Mouse (Mus musculus) adrenal gland, adult (tissue): ENCODE measurements around the gene Nsmce4a.
"Not testable (repeated sequence)": the region's sequence is repeated elsewhere in the genome, so short reads cannot be mapped to it uniquely, and the experiment has no call there.

Experiments used
- DNase-seq, 2 experiments: peaks; one replicate each; pipeline ENCODE4 v3.0.0; 2022 to 2023; ENCODE audit warnings: low spot score in 1 of 2; ENCODE audit not compliant: inconsistent age in 2 of 2

Nsmce4a gene

DNA sequence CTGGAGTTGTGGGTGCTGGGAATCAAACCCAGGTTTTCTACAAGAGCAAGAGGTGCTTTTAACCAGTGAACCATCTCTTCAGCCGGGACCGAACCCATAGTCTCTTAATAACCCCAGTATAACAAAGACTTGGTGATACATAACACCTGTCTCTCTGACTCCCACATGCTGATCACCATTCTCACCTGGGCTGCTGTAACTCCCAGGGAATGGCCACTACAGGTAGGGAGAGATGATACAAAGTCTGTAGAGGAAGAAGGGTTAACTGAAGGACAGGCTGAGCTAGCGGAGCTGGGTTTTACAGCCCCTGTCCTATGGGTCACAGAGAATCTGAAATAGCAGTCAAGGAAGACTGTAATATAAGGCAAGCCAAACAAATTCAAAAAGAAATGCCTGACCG, 29.7 kb downstream of the Nsmce4a start:
- peak in 1 of 2 experiments; percentile 42 for DNase-seq

DNA sequence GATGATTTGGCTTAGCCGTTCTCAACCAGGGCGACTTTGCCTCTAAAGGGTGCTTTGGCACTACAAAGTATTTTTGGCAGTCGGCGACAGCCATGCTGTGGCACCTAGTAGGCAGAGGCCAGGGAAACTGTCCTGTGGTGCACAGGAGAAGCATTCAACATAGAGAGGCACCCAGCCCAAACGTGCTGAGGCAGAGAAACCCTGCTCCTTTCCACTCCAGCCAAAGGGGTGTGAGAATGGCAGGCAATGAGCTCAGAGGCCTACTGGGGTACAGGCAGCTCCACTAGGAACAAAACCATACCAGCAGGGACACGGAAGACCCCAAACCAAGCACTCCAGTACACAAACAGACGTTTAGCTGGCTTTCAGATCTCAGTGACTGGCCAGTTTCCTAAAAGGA, 32.7 kb downstream of the Nsmce4a start:
- DNase-seq: no peak

DNA sequence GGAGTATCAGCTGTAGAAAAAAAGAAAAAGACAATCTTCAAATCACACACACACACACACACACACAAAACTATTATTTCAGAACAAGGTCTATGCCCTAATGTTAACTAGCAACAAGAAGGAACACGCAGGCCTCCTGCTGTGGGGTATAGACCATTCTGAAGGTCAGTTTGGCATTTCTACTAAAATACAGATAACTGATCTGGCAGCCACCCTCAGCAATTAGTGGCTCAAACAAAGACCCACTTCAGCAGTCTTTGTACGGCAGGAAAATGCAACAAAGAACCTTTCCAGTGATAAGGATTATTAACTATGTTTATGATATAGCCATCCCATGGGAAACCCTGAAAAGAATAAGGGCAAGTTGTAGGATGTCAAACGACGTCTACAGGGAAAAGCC, 35.9 kb downstream of the Nsmce4a start:
- no peak for DNase-seq

DNA sequence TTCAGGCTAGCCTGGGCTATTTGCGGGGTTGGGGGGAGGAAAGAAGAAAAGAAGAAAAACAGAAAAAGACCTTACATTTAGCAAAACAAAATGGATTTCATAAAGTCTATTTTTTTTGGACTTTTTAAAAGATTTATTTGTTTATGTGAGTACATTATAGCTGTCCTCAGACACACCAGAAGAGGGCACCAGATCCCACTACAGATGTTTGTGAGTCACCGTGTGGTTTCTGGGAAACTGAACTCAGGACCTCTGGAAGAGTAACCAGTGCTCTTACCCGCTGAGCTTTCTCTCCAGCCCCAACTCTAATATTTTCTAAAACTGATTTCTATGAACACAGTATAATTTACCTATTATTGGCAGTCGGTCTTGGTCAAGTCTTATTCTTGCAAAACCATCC, 37.7 kb downstream of the Nsmce4a start:
- no peak for DNase-seq

DNA sequence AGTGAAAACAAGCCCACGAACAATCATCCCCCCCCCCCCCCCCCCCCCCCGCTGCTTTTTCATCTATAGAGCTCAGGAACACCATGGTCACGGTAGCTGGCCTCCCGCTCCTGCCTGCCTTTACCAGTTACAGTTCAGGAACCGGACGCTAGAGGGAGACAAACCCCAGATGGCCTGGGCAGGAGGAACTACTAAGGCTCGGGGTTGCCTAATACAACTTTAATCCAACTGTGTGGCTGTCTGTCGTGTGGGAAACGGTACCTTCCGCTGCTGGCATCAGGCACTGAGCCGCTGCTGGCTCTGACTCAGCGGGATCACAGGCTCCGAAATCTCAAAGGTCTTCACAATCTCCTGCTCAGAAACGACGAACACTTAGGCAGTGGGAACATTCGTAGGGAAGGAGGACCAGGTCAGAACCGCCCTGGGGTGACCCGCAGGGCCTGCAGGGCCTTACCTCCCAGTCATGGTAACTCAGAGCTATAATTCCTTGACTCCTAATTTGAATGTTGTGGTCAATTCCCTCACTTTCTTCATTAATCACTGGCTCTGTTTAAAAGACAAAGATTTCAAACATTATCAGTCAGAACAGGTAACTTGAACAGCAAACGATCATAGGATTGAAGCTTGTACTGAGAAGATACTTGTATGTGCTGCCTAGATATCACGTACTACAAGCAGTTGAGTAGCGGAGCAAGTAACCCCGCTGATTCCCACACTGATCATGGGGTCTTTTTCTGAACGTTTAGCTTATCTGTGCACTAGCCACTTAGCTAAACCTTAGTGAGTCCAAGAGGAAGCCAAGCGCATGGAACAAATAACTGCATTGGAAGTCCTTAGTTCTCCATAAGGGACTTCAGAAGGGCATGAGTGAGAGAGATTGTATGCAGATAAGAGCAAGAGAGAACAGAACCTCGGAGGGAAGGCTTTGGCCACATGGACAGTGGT, 39.3 kb downstream of the Nsmce4a start:
- peak; percentile 91 to 97 for DNase-seq

DNA sequence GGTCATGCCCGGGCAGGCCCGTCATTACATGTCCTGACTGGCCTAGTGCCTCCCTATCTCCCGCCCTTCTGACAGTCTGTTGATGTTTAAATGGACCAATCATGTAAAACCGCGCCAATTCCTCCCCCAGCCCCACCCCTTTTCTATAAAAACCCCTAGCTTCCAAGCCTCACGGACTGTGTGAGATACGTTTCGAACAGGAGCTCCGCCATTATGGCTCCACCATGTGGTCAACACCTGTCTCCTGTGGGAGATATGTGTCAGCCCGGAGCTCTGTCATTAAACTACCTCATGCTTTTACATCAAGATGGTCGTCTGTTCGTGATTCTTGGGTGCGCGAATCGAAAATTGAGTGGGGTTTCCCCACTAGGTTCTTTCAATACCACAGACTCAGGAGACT, 41.8 kb downstream of the Nsmce4a start:
- not testable (repeated sequence) for DNase-seq

DNA sequence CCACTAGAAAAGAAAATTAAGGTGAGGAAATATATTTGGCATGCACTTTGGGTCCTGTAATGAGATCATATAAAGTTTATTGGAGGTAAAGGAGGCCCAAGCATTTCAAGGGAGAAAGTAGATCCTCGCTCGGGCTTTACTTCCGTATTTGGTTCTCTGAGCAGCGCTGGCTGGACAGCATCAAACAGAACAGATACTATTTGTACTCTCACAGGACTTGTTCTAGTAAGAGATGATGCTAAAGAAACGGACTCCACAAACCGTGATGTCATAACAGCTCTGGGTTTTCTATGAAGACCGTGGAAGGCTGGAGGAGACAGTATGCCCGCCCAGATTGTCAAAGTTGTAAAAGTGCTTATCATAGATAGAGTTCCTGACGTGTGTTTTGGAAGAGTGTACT, 45.6 kb downstream of the Nsmce4a start:
- DNase-seq: no peak

DNA sequence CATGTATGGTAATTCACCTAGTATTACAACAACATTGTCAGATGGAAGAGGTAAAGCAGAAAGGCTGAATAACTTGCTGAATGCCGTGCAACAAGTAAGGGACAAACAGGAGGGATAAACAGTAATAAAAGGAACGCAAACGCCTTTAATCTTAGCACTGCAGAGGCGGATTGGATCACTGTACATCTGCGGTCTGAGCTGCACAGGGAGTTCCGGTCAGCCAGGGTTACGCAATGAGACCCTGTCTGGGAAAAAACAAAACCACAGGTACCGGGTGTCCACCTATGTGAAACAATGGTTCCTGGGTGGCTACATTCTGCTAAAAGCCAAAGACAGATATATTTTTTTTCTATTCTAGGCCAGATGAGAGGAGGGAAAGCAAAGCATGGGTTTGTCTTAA, 49.5 kb downstream of the Nsmce4a start:
- no peak for DNase-seq

DNA sequence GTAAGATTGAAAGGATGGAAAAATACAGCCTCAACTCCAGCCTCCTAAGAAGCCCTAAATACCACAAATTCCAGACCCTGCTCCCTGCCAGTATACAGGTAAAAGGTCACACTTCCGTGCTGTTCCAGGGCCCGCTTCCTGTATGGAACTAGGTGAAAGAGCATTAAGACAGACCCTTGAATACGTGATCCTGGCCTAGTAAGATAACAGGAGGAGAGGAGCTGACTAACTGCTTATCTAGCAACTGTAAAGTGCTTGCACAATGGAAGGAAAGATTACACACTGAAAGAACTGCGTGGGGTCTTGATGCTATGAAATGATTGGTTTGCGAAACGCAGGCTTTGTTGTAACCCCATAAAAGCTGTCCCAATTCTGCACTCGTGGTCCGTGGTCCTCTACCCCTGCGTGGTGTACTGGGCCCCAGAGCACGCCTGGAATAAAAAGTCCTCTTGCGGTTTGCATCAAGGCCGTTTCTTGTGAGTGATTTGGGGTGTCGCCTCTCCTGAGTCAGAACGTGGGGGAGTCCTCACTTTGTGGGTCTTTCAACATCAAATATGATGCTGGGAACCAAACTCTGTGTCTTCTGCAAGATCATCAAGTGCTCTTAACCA, 52.0 kb downstream of the Nsmce4a start:
- peak in 1 of 2 experiments; percentile 58 for DNase-seq

DNA sequence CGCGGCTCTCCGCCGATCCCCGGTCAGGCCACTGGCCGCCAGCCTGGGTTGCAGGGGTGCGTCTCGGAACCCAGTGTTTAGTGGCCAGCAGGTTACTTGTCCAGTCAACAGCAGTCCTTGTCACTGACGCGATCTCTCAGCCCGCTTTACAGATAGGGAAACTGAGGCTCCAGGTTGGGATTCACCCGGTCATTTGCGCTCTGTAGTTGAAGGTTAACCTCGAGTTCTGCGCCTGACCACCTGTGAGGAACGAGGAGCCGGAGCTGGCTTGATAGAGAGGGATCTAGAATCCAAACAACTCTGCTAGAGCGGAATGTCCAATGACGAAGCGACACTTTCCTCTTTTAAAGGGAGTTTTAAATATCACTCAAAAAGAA, 52.9 kb downstream of the Nsmce4a start, which contains the start of gene Ate1:
TSS of gene Ate1 (minus strand) at position 321 of the 377 bp plus-strand sequence.
- no peak for DNase-seq

DNA sequence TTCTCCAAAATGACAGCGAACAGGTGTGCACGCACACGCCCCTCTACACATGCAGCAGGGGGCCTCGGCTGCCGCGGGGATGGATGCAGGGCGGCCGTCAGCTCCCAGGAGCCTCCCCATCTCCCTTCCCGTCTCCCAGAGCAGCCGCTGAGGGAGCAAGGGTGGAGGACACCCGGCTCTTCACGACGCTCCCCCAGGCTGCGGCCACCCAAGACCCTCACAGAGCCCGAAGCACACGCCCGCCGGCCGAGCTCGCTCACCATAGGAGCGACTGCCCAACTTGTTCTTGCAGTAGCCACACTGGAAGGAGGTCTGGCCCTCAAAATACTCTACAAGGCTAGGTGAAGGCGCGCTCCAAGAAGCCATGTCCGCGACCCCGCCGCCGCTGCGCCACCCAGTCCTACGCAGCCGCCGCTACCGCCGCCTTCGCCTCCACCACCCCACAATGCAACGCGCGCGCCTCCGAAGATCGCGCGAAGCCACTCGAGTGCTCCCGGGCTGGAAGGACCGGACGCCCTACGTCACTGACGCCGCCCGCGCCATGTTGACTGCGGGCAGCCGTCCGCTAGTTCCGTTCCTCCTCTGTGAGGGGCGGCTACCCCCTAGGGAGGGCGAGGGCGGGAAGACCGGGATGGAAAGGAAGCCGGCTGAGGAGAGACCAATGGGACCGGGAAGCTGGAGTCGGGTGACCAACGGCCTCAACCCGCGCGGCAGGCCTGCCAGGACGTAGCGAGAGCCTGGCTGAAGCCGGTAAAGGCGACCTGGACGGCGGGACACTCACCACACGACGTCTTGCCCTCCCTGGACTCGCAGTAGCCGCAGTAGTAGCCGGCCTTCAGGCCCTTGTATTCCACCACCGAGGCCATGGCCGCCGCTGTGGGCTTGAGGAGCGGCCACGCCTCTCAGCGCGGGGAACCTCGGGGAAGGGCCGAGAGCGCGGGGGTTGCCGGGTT, 53.5 kb downstream of the Nsmce4a start:
- peak; percentile 99 for DNase-seq

DNA sequence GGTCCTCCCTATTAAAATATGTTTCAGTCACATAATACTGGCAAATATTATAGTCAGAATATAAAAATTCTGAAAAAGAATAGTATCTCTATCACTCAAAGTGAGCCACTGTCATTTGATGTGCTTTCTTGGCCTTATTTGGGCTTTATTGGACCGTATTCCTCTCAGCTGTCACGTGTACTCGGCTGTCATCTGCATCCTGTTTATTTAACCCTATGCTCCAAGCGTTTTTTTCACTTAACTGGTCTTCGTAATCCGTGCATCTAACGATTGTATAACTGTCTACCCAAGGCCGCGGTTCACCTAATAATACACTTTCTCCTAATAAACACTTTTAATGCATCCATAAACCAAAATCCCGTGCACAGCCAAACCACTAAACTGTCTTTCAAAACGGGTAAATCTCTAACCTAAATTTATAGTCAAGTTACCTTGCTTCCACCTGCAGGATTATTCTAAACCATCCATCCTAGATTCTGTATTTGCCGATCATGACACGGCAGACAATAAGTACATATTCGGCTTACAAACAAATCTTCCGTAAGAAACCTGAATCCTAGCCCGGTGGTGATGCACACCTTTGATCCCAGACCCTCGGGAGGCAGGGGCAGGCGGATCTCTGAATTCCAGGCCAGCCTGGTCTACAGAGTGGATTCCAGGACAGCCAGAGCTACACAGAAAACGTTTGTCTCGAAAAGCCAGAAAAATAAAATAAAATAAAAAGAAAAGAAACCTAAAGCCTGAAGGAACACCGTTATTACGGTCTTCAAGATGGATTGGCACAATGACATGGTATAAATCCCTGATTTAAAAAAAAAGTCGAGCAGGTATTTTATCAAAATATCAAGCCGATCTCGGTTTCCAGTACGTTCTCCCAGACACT, 54.5 kb downstream of the Nsmce4a start:
- peak in 1 of 2 experiments; percentile 51 for DNase-seq

DNA sequence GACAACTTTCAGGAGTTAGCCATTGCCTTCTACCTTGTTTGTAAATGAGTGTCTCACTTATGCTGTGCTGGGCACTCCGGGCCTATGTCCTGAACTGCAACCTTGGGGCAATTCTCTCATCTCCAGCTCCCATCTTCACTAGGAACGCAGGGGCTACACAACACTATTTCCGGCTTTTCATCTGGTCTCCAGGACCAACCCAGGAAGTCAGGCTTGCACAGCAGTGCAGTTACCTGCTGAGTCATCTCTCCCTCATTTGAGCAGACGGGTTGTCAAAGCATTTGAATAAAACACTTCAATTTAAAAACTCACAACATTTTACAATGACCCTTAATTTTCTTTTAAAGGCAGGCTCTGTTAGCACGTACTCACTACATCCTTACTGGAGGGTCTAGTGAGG, 62.7 kb downstream of the Nsmce4a start:
- no peak for DNase-seq

DNA sequence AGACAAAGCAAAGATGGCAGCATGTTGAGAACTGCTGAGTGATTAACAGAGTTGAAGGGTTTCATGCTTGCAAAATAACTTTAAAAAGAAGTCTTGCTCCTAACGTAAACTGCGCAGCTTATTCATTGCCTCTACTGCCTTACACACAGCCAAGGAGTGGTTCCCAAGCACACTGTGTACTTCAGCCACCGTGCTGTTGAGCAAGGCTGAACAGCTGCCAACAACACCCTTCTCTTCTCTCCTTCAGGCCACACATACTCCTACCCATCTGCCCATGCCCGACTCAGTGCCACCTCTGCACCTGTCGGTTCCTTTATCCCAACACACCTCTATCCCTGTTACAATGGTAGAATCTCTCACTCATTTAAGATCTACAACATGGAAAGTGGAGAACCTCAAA, 69.9 kb downstream of the Nsmce4a start:
- DNase-seq: no peak

DNA sequence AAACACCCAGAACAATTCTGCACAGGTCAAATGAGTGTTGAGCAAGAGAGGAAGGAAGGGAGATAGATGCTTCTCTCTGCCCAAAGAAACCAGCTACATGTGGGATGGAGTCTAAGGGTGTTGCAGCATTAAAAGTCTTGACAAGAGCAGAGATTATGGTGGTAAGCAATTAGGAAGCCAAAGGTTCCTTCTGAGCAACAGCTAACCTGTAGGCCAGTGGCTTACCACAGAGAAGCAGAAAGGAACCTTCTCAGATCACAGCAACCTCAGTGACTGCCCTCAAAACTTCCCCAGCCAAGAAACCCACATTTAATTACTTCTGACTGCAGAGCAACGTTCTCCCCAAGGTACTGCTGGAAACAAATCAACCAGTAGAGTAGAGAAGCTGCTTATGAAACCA, 71.4 kb downstream of the Nsmce4a start:
- DNase-seq: no peak

DNA sequence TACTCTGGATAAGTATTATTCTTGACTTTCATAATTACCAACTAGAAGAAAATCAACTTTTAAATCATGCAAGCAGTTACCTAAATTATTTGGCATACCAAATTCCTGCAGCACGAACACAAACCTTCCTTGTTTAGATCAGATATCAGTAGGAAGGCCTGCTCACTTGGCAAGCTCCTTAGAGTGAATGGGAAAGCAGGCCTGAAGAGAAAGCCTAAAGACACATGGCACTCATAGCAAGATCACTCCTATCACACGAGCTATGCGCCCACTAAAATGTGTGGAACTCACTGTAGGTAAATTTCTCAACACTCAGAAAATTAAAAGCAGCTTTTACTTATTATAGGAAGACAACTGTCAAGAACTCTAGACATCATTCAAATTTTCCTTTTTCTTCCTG, 79.6 kb downstream of the Nsmce4a start:
- no peak for DNase-seq

DNA sequence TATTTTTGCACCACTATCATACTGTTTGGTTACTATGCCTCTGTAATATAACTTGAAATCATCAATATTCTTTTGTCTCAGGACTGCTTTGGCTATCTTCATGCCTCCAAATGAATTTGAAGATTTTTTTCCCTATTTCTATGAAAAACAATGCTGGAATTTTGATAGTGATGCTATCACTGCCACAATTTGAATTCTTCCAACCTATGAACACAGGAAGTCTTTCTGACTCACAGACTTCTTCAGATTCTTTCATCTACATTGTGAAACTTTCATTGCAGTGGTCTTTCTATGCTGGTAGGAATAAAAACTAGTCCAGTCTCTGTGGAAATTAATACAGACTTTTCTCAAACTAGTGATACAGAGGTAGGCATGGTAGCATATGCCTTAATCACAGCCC, 80.9 kb downstream of the Nsmce4a start:
- no peak for DNase-seq
